Mouse (Mus musculus): ENCODE results near the gene Gm21028. TPM values are rescaled to one million over a fixed set of nuclear protein-coding genes. Genes with fewer than 3 reads are reported as not detected.

The Gm21028 gene
- total and polyA plus RNA-seq, 3 experiments = not detected

DNA sequence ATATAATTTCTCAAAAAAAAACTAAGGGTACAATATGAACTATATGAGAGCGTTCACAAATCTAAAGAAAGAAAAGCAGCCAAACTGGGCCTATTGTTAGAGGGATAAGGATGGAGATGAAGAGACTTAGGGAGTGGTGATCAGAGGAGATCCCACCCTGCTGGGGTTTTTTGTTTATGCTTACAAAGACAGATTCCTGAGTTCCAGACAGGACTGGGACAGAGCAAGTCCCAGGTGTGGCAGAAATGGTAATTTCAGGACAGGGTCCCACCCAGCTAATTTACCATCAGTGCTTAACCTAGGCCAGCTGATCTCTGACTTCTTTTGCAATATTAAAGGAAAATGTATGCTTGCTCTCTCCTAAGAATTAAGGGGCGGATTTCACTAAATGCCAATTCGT is 26.6 kb downstream of the Gm21028 start:
- no peak overlapping the region for H3K4me3 ChIP-seq (ENCODE audit: control insufficient read depth in 1 of 2, insufficient read depth in 1 of 2, low read depth in 2 of 2, low read length in 2 of 2)
- DNase-seq (ENCODE audit: low read depth, low spot score) = no peak
- TF ChIP-seq POLR2AphosphoS2 (IDR thresholded peaks at IDR 0.05; ENCODE audit: low read length) (no peak), GATA1 (IDR thresholded peaks at IDR 0.05; ENCODE audit: low read depth, low read length) (no peak), GABPA (IDR thresholded peaks at IDR 0.05; ENCODE audit: low read depth, low read length) (no peak), RAD21 (IDR thresholded peaks at IDR 0.05; ENCODE audit: low read depth, low read length) (no peak), SIN3A (IDR thresholded peaks at IDR 0.05; ENCODE audit: low read length) (no peak), JUND (IDR thresholded peaks at IDR 0.05; ENCODE audit: low read depth, low read length) (no peak), MYB (IDR thresholded peaks at IDR 0.05; ENCODE audit: low read depth, low read length) (no peak), TBP (IDR thresholded peaks at IDR 0.05; ENCODE audit: low read depth, low read length) (no peak), POLR2A (IDR thresholded peaks at IDR 0.05; ENCODE audit: control insufficient read depth in 1 of 2, insufficient read depth in 1 of 2, low read depth in 1 of 2, low read length in 2 of 2, poor library complexity in 1 of 2) (no peak), ZKSCAN1 (IDR thresholded peaks at IDR 0.05; ENCODE audit: low read depth, low read length) (no peak), MAZ (IDR thresholded peaks at IDR 0.05; ENCODE audit: low read depth, low read length) (no peak), USF1 (IDR thresholded peaks at IDR 0.05; ENCODE audit: low read depth, low read length) (no peak), ETS1 (IDR thresholded peaks at IDR 0.05; ENCODE audit: low read depth, low read length) (no peak), MAFK (IDR thresholded peaks at IDR 0.05; ENCODE audit: borderline replicate concordance, low read depth, low read length) (no peak), NRF1 (IDR thresholded peaks at IDR 0.05; ENCODE audit: insufficient read depth, low read depth, low read length, poor library complexity, severe bottlenecking) (no peak)
- H3K27ac ChIP-seq (ENCODE audit: control insufficient read depth, low read depth, low read length) = no peak overlapping the region
- H3K36me3 ChIP-seq (ENCODE audit: control insufficient read depth in 1 of 2, insufficient read depth in 2 of 2, low read length in 2 of 2) = no peaks in the 10 kb centered on the region
- H3K27me3 ChIP-seq (ENCODE audit: control insufficient read depth in 1 of 2, insufficient read depth in 2 of 2, low read length in 2 of 2) = no peaks in the 10 kb centered on the region
- H3K79me2 ChIP-seq (ENCODE audit: control insufficient read depth, insufficient read depth, low read length, poor library complexity) = no peaks in the 10 kb centered on the region
- no peaks in the 10 kb centered on the region for H3K4me1 ChIP-seq (ENCODE audit: control insufficient read depth in 1 of 2, insufficient read depth in 2 of 2, low read length in 2 of 2)
- H3K9me3 ChIP-seq (replicated peaks; ENCODE audit: insufficient read depth, low read length) = no peaks in the 10 kb centered on the region
- no peak overlapping the region for H3K9ac ChIP-seq (ENCODE audit: control insufficient read depth, low read depth, low read length, poor library complexity, severe bottlenecking)

Other genes starting within 250 kb of the Gm21028 start
- not detected in 2 replicates for gene 4933421I07Rik, start 130.5 kb downstream of the Gm21028 start, total RNA-seq (2012; rRNA removed)
- gene 4933421I07Rik, start 130.5 kb downstream of the Gm21028 start, polyA plus RNA-seq (2012; ENCODE audit: insufficient read depth in 1 of 2, insufficient read length in 2 of 2, low read depth in 1 of 2, low replicate concordance in 2 of 2, missing spikeins in 1 of 2) = not detected
- 8.5 and 9.7 TPM in 2 replicates for gene Zfp141, start 72.8 kb downstream of the Gm21028 start, total RNA-seq (2012; rRNA removed)
- 10 to 100 TPM in 1 of 2 experiments, not detected in 1; 13.2 TPM for gene Zfp141, start 72.8 kb downstream of the Gm21028 start, polyA plus RNA-seq (2012; ENCODE audit: insufficient read depth in 1 of 2, insufficient read length in 2 of 2, low read depth in 1 of 2, low replicate concordance in 2 of 2, missing spikeins in 1 of 2)
- gene Zfp977, start 14.0 kb upstream of the Gm21028 start, total RNA-seq (2012; rRNA removed) = not detected in 2 replicates
- not detected for gene Zfp977, start 14.0 kb upstream of the Gm21028 start, polyA plus RNA-seq (2012; ENCODE audit: insufficient read depth in 1 of 2, insufficient read length in 2 of 2, low read depth in 1 of 2, low replicate concordance in 2 of 2, missing spikeins in 1 of 2)
- gene Zfp976, start 64.0 kb upstream of the Gm21028 start, total RNA-seq (2012; rRNA removed) = not detected in 2 replicates
- gene Zfp976, start 64.0 kb upstream of the Gm21028 start, polyA plus RNA-seq (2012; ENCODE audit: insufficient read depth in 1 of 2, insufficient read length in 2 of 2, low read depth in 1 of 2, low replicate concordance in 2 of 2, missing spikeins in 1 of 2) = not detected
- not detected in 2 replicates for gene Zfp975, start 114.2 kb upstream of the Gm21028 start, total RNA-seq (2012; rRNA removed)
- not detected for gene Zfp975, start 114.2 kb upstream of the Gm21028 start, polyA plus RNA-seq (2012; ENCODE audit: insufficient read depth in 1 of 2, insufficient read length in 2 of 2, low read depth in 1 of 2, low replicate concordance in 2 of 2, missing spikeins in 1 of 2)
- not detected in 2 replicates for gene Gm17067, start 148.4 kb upstream of the Gm21028 start, total RNA-seq (2012; rRNA removed)
- gene Gm17067, start 148.4 kb upstream of the Gm21028 start, polyA plus RNA-seq (2012; ENCODE audit: insufficient read depth in 1 of 2, insufficient read length in 2 of 2, low read depth in 1 of 2, low replicate concordance in 2 of 2, missing spikeins in 1 of 2) = not detected
- not detected in 2 replicates for gene Vmn2r62, start 214.9 kb upstream of the Gm21028 start, total RNA-seq (2012; rRNA removed)
- not detected for gene Vmn2r62, start 214.9 kb upstream of the Gm21028 start, polyA plus RNA-seq (2012; ENCODE audit: insufficient read depth in 1 of 2, insufficient read length in 2 of 2, low read depth in 1 of 2, low replicate concordance in 2 of 2, missing spikeins in 1 of 2)